Mouse (Mus musculus) inflammation-experienced regulatory T-cells, adult 6 months (primary cell): ENCODE measurements around the gene Pxk. TPM values are rescaled to one million over a fixed set of nuclear protein-coding genes. Genes with fewer than 3 reads are reported as not detected.

Experiments used
- ATAC-seq: one replicate; pipeline ENCODE4 v1.8.0; 2017
- polyA plus RNA-seq, 3 experiments: library from polyadenylated mRNA; unstranded; fragments of 100-300 nt; shearing (Covaris generic); gene quantifications; one replicate each; pipeline ENCODE4 v1.2.1; 2017

The Pxk gene
- polyA plus RNA-seq, 3 experiments from 2014 or later: 31.7 to 38.5 (median 32.9) TPM

DNA sequence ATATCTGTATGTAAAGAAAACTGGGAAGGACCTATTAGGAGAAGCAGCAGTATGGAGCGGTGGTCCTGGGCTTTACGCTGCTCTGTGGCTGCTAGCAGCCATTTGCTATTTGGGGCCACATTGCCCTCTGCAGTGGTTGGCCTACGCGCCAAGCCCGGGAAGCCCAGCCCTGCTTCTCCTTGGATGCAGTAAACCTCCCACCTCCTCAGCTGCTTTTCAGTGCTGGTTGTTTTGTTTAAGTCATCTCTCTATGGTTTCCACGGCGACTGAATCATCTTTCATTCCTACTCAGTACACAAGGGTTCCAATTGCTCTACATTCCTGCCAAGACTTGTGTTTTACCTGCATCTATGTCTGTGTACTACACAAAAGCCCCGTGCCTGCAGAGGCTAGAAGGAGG is 50.8 kb downstream of the Pxk start:
- no peak for ATAC-seq

DNA sequence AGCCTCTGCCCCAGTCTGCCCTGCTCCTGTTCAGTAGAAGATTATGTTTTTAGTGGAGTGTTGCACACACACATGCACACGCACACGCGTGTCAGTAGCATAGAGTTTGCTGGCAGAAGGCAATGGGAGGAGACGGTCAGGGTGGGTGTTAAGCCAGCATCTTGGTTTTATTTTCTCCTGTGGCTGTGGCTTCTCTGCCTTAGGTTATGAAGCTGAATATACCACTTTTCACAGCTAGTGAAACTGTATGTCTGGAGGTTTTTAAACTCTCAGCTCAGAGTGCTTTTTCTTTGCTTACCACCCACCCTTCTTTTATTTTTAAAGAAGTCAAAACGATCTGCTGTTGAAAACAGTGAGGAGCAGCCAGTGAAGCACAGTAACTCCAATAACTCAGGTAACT is 53.7 kb downstream of the Pxk start:
- no peak for ATAC-seq

DNA sequence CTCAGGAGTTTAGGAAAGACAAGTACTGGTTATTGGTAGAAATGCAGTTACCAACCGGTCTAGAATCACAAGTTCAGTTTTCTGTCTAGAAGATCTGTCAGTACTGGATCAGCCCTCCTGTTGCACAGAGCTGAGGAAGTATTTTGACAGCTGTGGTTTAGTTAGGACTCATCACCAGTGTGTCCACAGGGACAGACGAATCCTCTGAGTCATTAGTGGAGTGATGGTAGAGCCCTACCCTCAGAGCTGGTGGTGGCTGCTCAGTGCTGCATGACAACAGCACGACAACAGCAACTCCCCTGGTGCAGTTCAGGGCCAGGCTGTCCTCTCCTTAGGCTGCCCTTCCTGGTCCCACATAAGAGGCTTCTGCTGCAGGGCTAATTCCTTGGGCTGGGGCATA is 56.1 kb downstream of the Pxk start:
- ATAC-seq: no peak

DNA sequence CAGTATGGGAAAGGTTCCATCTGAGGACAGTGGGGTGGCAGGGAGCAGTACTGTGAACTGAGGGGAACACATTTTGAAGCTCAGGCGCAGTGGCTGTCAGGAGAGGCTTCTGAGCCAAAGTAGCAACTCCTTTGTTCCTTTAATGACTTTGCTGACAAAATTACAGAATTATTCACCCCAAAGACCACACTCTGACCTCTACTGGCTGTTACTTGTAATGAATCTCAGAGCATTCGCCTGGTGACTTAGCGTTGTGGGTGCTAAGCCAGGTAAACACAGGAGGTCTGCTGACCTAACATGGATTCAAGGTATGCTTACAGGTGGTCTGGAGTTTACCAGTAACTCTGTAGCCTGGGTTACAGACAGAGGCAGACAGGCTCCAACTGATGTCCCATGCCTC is 58.9 kb downstream of the Pxk start:
- peak; percentile 38 for ATAC-seq

DNA sequence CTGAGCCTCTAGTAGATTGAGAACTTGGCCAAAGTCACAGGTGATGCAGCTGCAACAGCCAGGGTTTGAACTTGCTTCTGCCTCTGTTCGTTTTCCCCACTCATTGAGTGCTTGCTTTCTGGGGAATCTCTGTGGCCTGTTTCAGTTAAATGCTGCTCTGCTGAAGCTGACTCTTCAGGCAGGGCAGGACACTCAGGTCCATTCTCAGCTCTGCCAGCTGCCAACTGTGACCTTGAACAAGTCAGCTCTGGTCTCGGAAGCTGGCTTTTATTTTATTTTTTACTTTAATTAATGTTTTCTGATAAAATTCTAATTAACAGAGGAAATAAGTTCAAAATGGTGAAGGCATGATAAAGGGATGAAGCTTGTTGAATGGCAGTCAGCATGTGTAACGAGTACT is 60.7 kb downstream of the Pxk start:
- no peak for ATAC-seq

DNA sequence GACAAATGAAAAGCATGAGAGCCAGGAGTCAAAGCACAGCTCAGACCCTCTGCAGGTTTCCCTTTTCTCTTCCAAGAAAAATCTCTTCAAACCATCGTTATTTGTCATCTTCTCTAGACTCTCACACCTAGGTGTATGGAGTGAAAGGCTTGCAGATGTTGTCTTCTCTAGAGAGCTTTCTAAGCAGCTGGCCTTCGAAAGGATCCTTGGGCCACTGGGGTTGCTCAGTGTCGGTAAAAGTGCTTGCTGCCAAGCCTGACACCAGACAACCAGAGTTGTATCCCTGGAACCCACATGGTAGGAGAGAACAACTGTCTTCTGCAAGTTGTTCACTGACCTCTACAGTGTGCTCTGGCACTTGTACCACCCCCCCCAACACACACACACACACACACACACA is 61.1 kb downstream of the Pxk start:
- no peak for ATAC-seq

DNA sequence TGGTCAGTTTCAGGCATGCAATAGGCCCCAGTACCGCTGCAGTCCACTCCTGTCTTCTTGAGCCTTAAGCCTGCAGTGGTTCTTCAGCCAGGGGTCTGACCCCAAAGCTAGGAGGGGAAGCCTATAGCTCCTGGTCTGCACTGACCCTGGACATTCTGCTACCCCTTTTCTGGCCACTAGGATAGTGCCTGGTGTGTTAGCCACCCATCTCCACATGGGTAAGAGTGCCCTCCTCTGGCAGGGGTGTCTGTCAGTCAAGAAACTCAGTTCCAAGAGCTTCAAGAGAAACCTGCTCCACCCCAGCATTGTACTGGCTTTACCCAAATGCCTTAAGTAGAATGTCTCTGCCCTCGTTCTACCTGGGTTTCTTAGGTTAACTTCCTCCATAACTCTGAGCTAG is 63.8 kb downstream of the Pxk start:
- ATAC-seq: no peak

DNA sequence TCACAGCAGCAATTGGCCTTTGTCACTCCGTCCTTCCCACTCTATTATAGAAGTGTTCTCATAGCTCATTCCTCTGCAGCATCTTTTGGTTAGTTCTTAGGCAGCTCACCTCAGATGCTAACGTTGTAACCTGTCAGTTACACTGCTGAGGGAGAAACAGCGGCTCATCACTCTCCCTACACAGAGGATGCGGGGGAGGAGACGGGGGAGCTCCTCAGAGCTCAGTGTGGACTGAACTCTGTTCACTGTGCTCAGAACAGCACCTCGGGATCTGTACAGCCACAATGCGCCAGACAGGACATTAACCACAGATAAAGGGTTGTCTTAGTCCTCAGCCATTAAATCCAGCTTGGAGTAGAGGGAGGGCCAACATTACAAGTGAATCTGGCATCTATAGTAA is 66.5 kb downstream of the Pxk start:
- no peak for ATAC-seq

DNA sequence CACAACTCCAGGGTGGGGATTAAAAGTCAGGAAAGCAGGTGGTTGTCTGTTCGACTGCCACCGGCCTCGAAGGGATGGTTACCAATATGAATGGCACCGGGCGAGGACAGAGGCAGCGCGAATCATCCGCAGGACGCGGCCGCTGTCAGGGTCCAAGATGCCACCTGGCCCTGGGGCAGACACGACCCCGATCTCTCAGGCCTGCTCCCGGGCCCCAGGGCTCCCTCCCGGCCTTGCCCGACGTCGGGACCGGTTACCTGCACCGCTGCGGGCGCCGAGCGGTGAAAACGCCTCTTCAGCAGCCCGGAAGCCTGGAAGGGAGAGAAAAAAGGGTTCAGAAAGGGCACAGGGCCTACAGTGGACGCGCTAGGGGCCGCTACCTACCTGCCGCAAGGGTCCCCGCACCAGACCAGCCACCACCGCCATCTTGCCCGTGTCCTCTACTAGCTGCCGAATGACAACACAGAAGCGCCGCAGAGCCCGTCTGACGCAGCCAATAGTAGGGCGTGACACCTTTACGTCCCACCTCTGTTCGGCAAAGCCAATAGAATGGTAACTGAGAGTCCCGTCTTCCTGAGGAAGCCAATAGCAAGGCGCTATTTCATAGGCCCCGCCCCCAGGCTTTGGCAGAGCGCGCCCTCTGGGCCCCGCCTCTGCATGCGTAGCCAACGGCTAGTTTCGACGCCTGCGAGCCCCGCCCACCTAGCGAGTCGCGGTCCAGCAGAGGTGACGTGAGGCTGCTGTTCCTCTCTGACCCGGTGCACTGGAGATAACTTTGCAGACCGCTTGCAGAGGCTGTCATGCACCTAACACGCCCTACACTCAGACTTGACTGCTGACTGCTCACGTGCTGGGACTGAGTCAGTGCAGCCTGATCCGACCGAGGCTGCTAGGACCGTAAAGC is 74.7 kb downstream of the Pxk start, which contains the start of gene Pdhb:
Gene Pdhb, minus strand, starts transcription at position 519 of the 904 bp plus-strand sequence.
- ATAC-seq: peak; percentile 96

DNA sequence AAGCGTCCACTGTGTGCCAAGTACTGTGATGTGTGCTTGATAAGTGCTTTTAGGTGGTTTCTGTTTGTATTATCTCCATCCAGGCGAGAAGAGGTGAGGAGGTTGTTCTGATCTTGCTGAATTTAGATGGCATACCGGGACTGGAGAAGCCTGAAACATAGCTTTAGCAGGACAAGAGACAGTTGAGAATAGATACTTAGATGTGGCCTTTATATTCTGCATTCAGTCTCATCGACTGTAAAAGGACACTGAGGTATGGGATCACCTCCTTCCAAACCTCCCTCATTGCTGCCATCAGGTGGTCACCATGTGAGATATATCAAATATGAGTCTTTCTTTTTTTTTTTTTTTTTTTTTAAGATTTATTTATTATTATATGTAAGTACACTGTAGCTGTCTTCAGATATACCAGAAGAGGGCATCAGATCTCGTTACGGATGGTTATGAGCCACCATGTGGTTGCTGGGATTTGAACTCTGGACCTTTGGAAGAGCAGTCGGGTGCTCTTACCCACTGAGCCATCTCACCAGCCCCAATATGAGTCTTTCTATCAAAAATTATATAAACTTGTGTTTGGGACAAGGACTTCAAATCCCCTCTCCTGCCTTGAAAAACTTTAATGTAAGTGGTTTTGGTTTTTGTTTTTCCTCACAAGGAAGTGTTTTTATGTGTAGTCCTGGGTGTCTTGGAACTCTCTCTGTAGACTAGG is 75.7 kb downstream of the Pxk start:
- ATAC-seq: peak; percentile 36

DNA sequence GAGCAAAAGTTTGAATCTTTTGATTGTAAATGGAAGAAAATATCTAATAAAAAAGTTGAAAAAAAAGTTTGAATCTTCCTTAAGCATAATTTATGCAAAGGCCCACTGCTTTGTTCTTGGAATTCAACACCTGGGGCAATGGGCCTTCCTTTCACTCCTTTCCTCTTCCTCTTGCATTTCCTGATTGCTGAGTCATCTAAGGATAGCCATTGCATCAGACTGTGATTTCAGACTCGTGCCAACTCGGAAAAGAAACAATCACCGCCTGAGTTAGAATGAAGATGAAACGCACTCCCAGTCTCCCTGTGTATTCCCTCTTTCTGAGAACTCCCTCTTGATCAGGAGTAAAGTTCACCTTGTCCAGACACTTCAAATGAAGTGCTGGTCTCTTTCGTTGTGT is 76.6 kb downstream of the Pxk start:
- ATAC-seq: no peak

DNA sequence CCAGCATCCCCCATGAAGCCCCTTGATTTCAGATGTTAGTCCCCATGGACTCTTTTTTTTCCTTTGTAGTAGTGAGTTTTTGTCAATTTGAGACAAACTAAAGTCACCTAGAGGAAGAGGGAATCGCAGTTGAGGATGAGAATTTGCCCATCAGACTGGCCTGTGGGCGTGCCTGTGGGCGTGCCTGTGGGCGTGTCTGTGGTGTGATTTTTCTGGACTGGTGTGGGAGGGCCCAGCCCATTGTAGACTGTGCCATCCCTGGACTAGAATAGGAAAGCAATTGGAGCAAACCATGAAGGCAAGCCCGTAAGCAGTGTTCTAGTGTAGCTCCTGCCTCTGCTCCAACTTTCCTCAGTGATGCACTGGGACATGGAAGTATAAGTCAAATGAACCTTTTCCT is 78.2 kb downstream of the Pxk start:
- ATAC-seq: no peak

DNA sequence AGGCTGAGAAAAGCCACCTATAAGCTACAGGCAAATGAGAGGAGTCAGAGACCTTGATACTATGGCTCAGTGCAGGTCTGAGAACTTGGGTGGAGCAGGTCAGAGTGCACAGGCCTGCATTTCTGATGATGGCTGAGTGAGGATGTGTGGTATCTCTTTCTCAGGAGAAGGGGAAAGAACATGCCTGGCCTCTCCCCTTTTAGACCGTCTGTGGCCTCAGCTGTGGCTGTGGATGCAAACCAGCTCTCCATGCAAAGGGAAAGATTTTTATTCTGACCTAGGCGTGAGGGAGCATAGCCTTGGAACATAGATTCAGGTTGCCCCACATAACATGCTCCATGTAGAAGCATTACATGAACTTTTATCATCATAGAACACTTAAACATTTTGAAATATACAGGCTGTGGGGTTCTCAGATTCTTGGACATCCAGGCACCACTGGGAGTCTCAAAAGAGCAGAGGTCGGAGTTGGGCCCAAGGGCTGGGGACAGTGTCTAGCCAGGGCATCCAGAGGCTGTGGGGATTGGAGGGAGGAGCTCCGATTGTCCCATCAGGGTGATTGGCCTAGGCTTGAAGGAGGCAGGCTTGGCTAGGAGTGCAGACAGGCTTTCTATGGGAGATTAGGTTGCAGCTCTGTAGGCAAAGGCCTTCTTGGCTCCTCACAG is 82.5 kb downstream of the Pxk start:
- ATAC-seq: no peak

DNA sequence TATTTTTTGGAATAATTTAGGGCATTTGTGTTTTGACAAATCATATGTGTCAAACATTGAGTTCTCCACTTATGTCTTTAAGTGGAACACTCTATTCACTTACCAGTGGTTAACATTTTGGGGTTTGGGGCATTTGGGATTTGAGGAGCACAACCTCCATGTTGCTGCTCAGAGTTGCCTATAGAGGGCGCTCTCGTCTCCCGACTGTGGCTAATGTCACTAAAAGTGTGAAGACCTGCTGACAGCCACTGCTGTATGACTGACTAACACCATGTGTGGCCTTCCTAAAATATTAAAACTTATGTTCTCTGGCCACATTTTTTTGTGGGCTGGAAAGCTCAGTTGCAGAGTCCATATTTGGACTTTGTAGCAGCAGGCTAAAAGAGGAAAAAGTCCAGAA is 85.3 kb downstream of the Pxk start:
- no peak for ATAC-seq

DNA sequence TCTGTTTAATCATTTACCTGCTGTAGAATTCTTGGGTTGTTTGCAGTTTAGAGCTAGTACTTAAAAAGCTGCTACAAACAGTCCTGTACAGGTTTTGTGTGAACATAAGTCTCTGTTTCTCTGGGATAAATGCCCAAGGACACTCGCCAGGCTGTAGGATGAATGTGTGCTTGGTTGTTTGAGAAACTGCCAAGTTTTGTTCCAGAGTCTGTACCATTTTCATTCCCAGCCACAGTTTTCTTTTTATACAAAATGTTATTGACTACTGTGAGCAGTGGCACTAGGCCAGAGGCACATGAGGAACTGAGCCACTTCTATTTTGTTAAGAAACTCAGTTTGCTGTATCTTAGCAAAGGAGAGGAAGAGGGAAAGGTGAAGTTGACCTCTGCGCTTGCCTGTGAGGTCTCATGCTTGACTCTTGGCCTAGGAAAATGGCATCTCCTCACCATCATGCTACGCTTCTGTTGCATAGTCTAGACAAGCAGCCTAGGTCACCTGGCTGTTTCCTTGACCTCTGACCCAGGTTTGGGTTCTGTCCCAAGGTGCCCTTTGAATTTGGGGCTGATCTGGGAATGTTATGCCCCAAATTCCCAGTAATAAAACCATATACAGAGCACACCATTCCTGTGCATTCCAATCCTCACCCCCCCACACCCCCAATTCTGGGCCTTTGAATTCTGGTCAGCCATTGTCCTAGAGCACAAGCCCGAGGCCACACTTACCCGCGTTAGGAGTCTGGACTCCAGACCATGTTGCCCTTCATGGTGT is 88.5 kb downstream of the Pxk start:
- no peak for ATAC-seq

DNA sequence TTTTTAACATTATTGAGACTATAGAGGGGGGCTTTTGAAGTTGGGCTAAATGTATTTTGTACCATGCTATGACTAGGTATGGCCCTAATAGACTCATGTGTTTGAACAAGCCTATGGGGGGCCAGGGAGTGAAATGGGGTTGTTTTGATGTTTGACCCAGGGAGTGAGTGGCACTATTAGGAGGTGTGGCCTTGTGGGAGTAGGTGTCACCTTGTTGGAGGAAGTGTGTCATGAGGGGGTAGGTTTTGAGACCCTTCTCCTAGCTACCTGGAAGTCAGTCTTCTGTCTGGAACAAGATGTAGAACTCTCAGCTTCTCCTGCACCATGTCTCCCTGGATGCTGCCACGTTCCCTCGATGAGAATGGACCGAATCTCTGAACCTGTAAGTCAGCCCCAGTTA is 92.5 kb downstream of the Pxk start:
- ATAC-seq: no peak

DNA sequence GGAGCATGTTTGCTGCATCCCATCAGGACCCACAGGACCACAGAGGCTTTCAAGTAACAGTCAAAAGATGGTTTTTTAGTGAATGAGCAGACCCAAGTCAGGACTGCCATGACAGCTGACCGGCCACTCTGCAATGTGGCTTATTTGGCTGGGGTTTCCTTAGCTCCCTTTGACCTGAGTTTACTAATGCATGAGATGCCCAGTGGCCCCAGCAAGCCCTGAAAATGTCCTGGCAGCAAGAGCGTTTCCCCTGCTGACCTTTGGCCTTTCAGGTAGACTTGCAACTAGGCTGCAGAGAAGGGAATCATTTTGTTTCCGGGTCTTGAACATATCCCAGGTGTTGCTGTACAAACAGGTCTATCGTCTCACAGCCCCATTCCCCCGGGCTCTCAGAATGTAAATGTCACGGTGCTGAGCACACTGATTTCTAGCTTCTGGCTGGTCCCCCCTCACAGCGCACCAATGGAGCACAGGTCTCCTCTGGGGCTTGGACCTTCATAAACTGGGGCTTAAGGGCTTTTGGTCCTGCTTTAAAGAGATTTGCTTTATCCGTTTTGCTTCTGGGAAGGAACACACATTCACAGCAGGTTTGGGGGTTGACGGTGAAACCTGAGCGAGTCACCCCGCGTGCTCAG is 93.4 kb downstream of the Pxk start:
- no peak for ATAC-seq

DNA sequence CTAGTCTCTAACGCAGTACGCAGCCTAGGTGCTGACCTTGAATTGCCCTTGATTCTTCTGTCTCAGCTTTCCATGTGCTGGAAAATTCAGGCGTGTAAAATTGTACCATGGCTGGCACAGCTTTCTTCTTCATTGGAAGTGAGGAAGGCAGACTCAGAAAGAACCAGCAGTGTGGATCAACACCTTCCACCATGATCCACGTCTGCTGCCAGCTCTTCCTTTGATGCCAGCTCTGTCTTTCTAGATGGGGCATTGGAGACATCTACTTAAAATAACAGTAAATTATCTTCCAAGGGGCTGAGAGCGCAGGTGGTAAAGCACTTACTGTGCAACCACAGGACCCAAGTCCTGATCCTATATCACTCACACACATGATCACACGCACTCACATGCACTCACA is 94.7 kb downstream of the Pxk start:
- no peak for ATAC-seq

DNA sequence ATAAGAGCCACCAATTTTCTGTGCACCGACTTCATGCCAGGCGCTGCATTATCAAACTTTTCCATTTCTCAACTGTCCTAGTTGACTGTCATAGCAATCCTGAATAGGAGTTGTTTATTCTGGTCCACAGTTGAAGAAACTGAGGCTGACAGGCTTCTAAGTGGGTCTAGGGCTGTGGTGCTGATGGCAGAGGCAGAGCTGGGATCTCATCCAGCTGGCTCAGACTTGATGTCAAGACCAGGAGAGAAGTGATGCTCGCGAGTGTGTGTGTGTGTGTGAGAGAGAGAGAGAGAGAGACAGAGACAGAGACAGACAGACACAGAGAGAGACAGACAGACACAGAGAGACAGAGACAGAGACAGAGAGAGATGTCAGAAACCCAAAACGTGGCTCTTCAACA is 102.8 kb downstream of the Pxk start:
- ATAC-seq: no peak

DNA sequence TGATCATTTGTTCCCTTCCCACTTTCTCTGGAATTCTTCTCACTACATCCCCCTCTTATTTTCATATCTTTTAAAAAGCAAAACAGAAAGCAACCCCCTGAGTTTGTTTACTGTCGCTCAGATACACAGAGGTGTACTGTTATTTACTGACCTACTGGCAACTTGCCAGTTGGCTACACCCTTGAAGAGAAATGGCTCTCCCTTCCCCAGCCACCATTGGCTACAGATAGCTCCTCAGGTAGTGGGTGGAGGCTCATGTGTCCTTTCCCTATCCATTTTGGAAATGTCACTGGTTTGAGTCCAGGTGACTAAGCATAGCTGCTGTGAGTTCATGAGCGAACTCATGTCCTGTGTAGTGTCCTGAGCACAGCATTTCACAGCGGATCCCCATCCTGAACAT is 103.7 kb downstream of the Pxk start:
- no peak for ATAC-seq

DNA sequence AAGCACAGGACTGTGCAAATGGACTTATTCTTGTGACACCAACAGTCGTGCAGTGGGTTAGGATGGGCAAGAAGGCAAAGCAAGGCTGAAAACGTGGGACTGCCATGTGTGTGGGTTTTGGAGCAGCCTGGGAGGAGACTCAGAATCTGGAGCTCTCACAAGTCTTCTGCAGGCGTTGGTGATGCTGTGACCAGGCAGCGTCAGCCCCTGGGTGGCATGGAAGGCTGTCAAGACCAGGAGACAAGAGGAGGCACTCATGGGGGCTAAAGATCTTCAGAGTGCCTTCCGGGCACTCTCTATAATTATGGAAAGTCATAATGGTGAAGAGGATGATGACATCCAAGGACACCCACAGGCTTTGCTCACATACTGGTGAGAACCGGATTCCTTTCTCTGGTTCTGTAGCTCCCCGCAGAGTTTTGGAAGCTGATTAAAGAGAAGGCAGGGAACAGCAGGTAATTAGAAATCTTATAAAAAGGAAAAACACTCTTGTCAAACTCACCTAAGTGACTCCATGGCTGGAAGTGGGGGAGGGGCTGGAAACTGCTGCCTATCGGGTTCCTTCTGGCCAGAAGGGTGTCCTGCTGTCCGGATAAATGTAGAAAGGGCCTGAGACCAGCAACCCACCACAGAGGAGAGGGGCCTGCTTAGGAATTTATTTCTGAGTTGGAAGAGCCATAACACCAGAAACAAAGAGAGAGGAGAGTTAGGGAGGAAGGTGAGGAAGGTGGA is 108.3 kb downstream of the Pxk start:
- no peak for ATAC-seq

DNA sequence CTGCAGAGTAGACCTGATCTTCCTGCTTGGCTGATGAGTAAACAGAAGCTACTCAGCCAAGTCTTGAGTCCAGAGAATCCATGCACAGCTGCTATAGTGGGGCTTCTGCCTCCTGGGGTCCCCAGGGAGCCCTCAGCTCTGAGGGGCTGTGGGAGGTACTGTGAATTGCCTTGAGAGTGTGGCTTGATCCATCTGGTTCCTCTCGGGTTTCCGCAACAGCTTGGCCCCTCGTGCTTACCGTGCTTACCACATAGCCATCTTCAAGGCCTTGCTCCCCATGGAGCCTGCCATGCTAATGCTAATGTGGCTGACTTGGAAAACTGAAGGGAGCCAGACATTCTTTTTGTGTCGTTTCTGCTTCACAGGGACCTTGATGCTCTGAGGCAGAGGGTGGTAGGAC is 109.1 kb downstream of the Pxk start:
- ATAC-seq: no peak
